10 mouse cellular contexts compared by ENCODE assay signal in the genomic region with DNA sequence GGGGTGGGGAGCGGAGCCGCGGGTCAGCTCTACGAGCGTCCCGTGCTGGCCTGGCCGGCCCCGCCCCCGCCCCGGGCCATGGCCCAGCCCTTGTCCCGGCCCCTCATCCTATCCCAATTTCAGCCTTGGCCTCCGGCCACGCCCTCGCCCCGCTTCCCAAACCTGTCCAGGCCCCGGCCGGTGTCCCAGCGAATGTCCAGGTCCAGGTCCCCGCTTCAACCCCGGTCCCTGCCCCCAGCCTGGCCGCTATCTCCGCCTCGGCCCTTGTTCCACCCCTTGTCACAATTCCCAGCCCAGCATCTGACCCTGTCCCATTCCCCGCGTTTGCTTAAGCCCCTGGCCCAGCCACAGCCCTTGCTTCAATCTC. TPM values are rescaled to one million over a fixed set of nuclear protein-coding genes. Genes with fewer than 3 reads are reported as not detected.
DNase-seq lines count a peak whose midpoint lies in the region; ATAC-seq lines count a peak whose summit lies in the region.
"Had no signal": no experiment of that assay in that cellular context is flagged by ENCODE, and none has a peak within 500 bp of the region (broad histone marks: within the 10 kb centered on the region; RNA-seq: fewer than 3 reads in every experiment).

No protein-coding gene starts in this region.

- H3K9ac ChIP-seq in stomach, embryonic 14.5 days (replicated peaks; ENCODE audit: low read depth, low read length): peak overlapping the region; percentile 89

- no peak overlapping the region for H3K27ac ChIP-seq in macrophage
- H3K27ac ChIP-seq in stomach, embryonic 14.5 days (ENCODE audit: low read length): peak overlapping the region; percentile 48; the same call in 1 of the 2 replicates

- H3K9me3 ChIP-seq in stomach, embryonic 14.5 days (ENCODE audit: control insufficient read depth, low read depth, low read length): no peaks in the 10 kb centered on the region

- 0 out of 2 replicates have a peak, but pooled peaks cover 4% of the 10 kb centered on the region for H3K27me3 ChIP-seq in stomach, embryonic 14.5 days (ENCODE audit: control insufficient read depth, insufficient read depth, low read length)

- ATAC-seq in granulocyte monocyte progenitor cell, adult 5-6 weeks (replicated peaks; ENCODE audit: poor library complexity, severe bottlenecking): peak; percentile 47
- peak; percentile 76 for ATAC-seq in stomach, embryonic 14.5 days (ENCODE audit: insufficient number of reproducible peaks, insufficient read depth, low FRiP score, low read depth)

- H3K79me2 ChIP-seq in macrophage (ENCODE audit: inconsistent target): no peaks in the 10 kb centered on the region

- H3K4me1 ChIP-seq in stomach, embryonic 14.5 days (ENCODE audit: control insufficient read depth, insufficient read depth, low read length): peaks cover 13% of the 10 kb centered on the region; the same call in 1 of the 2 replicates

- H3K4me2 ChIP-seq in stomach, embryonic 14.5 days (replicated peaks; ENCODE audit: low read depth, low read length): peak overlapping the region; percentile 79

- H3K4me3 ChIP-seq in macrophage (ENCODE audit: inconsistent target): peak overlapping the region; percentile 19; the same call in 1 of the 2 replicates
- peak overlapping the region; percentile 85 for H3K4me3 ChIP-seq in stomach, embryonic 14.5 days (ENCODE audit: low read depth, low read length)

- 1% methylated on average over 25 of the region's 25 CpGs for WGBS in macrophage (ENCODE audit: missing documents)
- 0% methylated on average over 14 of the region's 25 CpGs for WGBS in stomach, embryonic 14.5 days

- DNase-seq in urinary bladder, postnatal 14 days (ENCODE audit: low spot score): peak; percentile 72
- DNase-seq in urinary bladder, adult 2 months (ENCODE audit: low spot score): no peak
- DNase-seq in embryo, embryonic 11 days: peak; percentile 75
- DNase-seq in kidney, postnatal 10 days: peak; percentile 85
- no peak for DNase-seq in frontal cortex, postnatal 25 days (ENCODE audit: low spot score in 2 of 2)

- H3K36me3 ChIP-seq in macrophage (ENCODE audit: inconsistent target): no peaks in the 10 kb centered on the region
- peaks cover under 1% of the 10 kb centered on the region; the same call in 1 of the 2 replicates for H3K36me3 ChIP-seq in stomach, embryonic 14.5 days (ENCODE audit: control insufficient read depth, insufficient read depth, low read length)

RNA-seq across cellular contexts. Expression of gene Fam221b, which starts 0.5 kb away (rescaled TPM):
- polyA plus RNA-seq in urinary bladder, adult 2 months (2012; rRNA removed): 0.41 and 0.51 TPM in 2 replicates
- total RNA-seq in granulocyte monocyte progenitor cell, adult 5-6 weeks (2014; fragmentation: Nextera tagmentation): not detected in 2 replicates
- 0.34 and 0.36 TPM in 2 replicates for total RNA-seq in granulocyte monocyte progenitor cell, adult 5-6 weeks (2017)
- total RNA-seq in macrophage (2018; cell fraction: chromatin; rRNA removed): under 1 TPM in 1 of 26 experiments, not detected in 25; 0.16 TPM
- total RNA-seq in macrophage (2018; cell fraction: cytosol; rRNA removed): 1 to 10 TPM in 4 of 26 experiments, under 1 TPM in 22; 0.21 to 1.8 (median 0.69) TPM
- under 1 TPM in 6 of 26 experiments, not detected in 20; 0.11 to 0.26 (median 0.15) TPM for total RNA-seq in macrophage (2018; cell fraction: nucleus; rRNA removed)
- polyA plus RNA-seq in macrophage (2018): 0.53 to 4.6 TPM (median 0.59 TPM) in 3 replicates
- 3.7 and 4.2 TPM in 2 replicates for polyA plus RNA-seq in stomach, embryonic 14.5 days (2014; fragmentation: Nextera tagmentation; extraction: Ambion mirVana)

RNA-seq across cellular contexts. Expression of gene Tmem8b, which starts 0.6 kb away (rescaled TPM):
- polyA plus RNA-seq in urinary bladder, adult 2 months (2012; rRNA removed): 8.3 and 12.6 TPM in 2 replicates
- total RNA-seq in granulocyte monocyte progenitor cell, adult 5-6 weeks (2014; fragmentation: Nextera tagmentation): 1.9 and 4.9 TPM in 2 replicates
- total RNA-seq in granulocyte monocyte progenitor cell, adult 5-6 weeks (2017): 0.46 and 0.52 TPM in 2 replicates
- 1 to 10 TPM in 25 of 26 experiments, under 1 TPM in 1; 0.74 to 7.6 (median 3.3) TPM for total RNA-seq in macrophage (2018; cell fraction: chromatin; rRNA removed)
- total RNA-seq in macrophage (2018; cell fraction: cytosol; rRNA removed): 1 to 10 TPM in 20 of 26 experiments, under 1 TPM in 6; 0.72 to 1.7 (median 1.2) TPM
- 1 to 10 TPM in 24 of 26 experiments, under 1 TPM in 2; 0.81 to 3.8 (median 2.4) TPM for total RNA-seq in macrophage (2018; cell fraction: nucleus; rRNA removed)
- polyA plus RNA-seq in macrophage (2018): 0.80 to 1.5 TPM (median 1.1 TPM) in 3 replicates
- 4.5 and 5.6 TPM in 2 replicates for polyA plus RNA-seq in stomach, embryonic 14.5 days (2014; fragmentation: Nextera tagmentation; extraction: Ambion mirVana)

RNA-seq across cellular contexts. Expression of gene Hint2, which starts 13.1 kb away (rescaled TPM):
- polyA plus RNA-seq in urinary bladder, adult 2 months (2012; rRNA removed): 107 and 112 TPM in 2 replicates
- 58.6 and 78.3 TPM in 2 replicates for total RNA-seq in granulocyte monocyte progenitor cell, adult 5-6 weeks (2014; fragmentation: Nextera tagmentation)
- total RNA-seq in granulocyte monocyte progenitor cell, adult 5-6 weeks (2017): 55.1 and 63.3 TPM in 2 replicates
- 10 to 100 TPM in 11 of 26 experiments, 1 to 10 TPM in 13, not detected in 2; 1.2 to 24.6 (median 9.5) TPM for total RNA-seq in macrophage (2018; cell fraction: chromatin; rRNA removed)
- 10 to 100 TPM; 18.6 to 27.8 (median 22.0) TPM for total RNA-seq in macrophage (2018; cell fraction: cytosol; rRNA removed)
- 10 to 100 TPM in 17 of 26 experiments, 1 to 10 TPM in 9; 1.6 to 22.7 (median 12.6) TPM for total RNA-seq in macrophage (2018; cell fraction: nucleus; rRNA removed)
- polyA plus RNA-seq in macrophage (2018): 11.4 to 34.2 TPM (median 26.9 TPM) in 3 replicates
- 103 and 112 TPM in 2 replicates for polyA plus RNA-seq in stomach, embryonic 14.5 days (2014; fragmentation: Nextera tagmentation; extraction: Ambion mirVana)

RNA-seq across cellular contexts. Expression of gene Spag8, which starts 16.0 kb away (rescaled TPM):
- polyA plus RNA-seq in urinary bladder, adult 2 months (2012; rRNA removed): 1.0 and 1.3 TPM in 2 replicates
- 1.3 TPM in 1 of 2 replicates, not detected in the other for total RNA-seq in granulocyte monocyte progenitor cell, adult 5-6 weeks (2014; fragmentation: Nextera tagmentation)
- not detected in 2 replicates for total RNA-seq in granulocyte monocyte progenitor cell, adult 5-6 weeks (2017)
- under 1 TPM in 1 of 26 experiments, not detected in 25; 0.62 TPM for total RNA-seq in macrophage (2018; cell fraction: chromatin; rRNA removed)
- not detected for total RNA-seq in macrophage (2018; cell fraction: cytosol; rRNA removed)
- total RNA-seq in macrophage (2018; cell fraction: nucleus; rRNA removed): under 1 TPM in 1 of 26 experiments, not detected in 25; 0.54 TPM
- polyA plus RNA-seq in macrophage (2018): not detected in 3 replicates
- polyA plus RNA-seq in stomach, embryonic 14.5 days (2014; fragmentation: Nextera tagmentation; extraction: Ambion mirVana): 0.70 and 1.7 TPM in 2 replicates

RNA-seq across cellular contexts. Expression of gene Olfr70, which starts 31.2 kb away (rescaled TPM):
- polyA plus RNA-seq in urinary bladder, adult 2 months (2012; rRNA removed): not detected in 2 replicates
- total RNA-seq in granulocyte monocyte progenitor cell, adult 5-6 weeks (2014; fragmentation: Nextera tagmentation): not detected in 2 replicates
- total RNA-seq in granulocyte monocyte progenitor cell, adult 5-6 weeks (2017): not detected in 2 replicates
- total RNA-seq in macrophage (2018; cell fraction: chromatin; rRNA removed): not detected
- not detected for total RNA-seq in macrophage (2018; cell fraction: cytosol; rRNA removed)
- total RNA-seq in macrophage (2018; cell fraction: nucleus; rRNA removed): not detected
- polyA plus RNA-seq in macrophage (2018): not detected in 3 replicates
- not detected in 2 replicates for polyA plus RNA-seq in stomach, embryonic 14.5 days (2014; fragmentation: Nextera tagmentation; extraction: Ambion mirVana)
- total RNA-seq: left cerebral cortex, postnatal 14 days had no signal
- polyA plus RNA-seq: brain, embryonic 14.5 days had no signal

Comparison
In these comparisons a context has a peak if more than half of its experiments do, and no peak if none do; other contexts are left out.
1. DNase-seq: peak in urinary bladder, postnatal 14 days (single experiment), embryo, embryonic 11 days (single experiment) and kidney, postnatal 10 days (single experiment); none in urinary bladder, adult 2 months (single experiment) and frontal cortex, postnatal 25 days (0 of 2).